Mouse (Mus musculus): ENCODE data around the gene Nup210. TPM values are rescaled to one million over a fixed set of nuclear protein-coding genes. Genes with fewer than 3 reads are reported as not detected.

Nup210 gene
- polyA plus RNA-seq, 1 experiment from 2014 or later: 24.0 TPM

DNA sequence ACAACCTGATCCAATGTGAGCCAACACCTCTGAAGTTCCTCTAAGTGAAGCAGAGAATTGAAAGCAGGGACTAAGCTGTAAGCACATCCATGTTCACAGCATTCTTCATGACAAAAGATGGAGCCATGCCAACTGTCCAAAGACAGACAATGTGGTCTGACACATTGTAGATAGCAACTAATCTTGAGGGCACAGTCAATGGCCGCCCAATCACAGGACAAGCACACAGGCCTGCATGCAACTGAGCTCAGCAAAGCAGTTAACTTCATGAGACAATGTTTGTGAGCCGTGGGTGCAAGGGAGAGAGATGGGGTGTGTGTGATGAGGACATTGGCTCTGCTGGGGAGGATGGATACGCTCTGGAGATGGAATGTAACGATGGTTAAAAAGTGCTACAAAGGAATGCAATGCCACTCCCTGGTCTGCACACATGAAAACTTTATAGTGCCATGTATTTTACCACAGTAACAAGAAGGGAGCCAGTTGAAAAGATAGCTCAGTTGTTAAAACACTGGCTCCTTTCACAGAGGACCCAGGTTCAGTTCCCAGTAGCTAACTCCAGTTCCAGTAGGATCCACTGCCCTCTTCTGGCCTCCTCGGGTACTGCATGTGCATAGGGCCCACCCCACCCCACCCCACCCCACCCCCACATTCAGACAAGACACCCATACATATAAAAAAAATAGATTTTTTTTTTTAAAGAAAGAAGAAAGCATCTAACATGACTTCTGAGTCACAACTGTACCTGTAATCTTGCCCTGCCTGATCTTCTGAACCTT is 31.3 kb downstream of the Nup210 start:
- Histone ChIP-seq H3K36me3 (peaks cover 64% of the 10 kb centered on the region), H3K9me3 (no peaks in the 10 kb centered on the region), H3K27ac (no peak overlapping the region), H3K4me1 (replicated peaks) (no peaks in the 10 kb centered on the region), H3K4me3 (no peak overlapping the region), H3K27me3 (ENCODE audit: insufficient read depth, poor library complexity, severe bottlenecking) (no peaks in the 10 kb centered on the region)
- WGBS: 77% methylated on average over 5 of the region's 5 CpGs
- peak; percentile 17 for DNase-seq (ENCODE audit: low spot score)

DNA sequence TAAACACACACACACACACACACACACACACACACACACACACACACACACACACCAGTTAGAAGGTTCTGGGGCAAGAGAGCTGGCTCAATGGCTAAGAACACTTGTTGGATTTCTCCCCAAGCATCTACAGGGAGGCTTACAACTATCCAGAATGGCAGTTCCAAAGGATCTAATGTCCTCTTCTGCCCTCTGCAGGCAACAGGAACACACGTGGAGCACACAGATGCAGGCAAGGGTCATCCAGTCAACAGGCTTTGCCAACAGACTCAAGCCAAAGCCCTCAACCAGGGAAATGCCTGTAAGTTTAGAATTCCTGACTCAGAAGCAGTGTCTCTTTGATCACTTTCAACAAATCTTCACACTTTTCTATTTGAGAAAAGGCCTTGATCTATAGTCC is 36.6 kb downstream of the Nup210 start:
- Histone ChIP-seq H3K9me3 (no peaks in the 10 kb centered on the region), H3K4me3 (no peak overlapping the region), H3K4me1 (replicated peaks) (peaks cover 4% of the 10 kb centered on the region; the same call in 1 of the 2 replicates), H3K27me3 (ENCODE audit: insufficient read depth, poor library complexity, severe bottlenecking) (no peaks in the 10 kb centered on the region), H3K27ac (no peak overlapping the region), H3K36me3 (peaks cover 52% of the 10 kb centered on the region)
- 54% methylated on average over 1 of the region's 1 CpGs for WGBS
- no peak for DNase-seq (ENCODE audit: low spot score)

DNA sequence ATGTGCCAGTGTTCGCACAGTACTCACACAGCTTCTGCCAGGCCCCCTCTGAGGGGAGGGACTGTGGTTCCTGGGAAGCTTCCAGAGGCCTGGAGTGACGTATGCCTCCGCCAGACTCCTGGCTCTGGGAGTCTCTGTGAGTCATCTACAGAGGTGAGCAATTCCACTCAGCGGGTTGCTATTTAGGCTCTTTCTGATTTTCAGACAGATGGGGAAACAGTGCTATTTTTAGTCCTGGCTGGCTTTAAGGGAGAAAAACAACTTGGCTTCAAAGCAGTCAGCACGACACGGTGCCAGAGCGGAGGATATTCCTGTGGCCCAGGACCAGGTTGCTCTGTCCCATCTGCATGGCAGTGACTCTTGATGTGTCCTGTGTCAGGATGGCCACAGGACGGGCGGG is 40.4 kb downstream of the Nup210 start:
- H3K9me3 ChIP-seq: no peaks in the 10 kb centered on the region
- H3K27ac ChIP-seq: no peak overlapping the region
- H3K4me1 ChIP-seq (replicated peaks): peaks cover 4% of the 10 kb centered on the region; the same call in 1 of the 2 replicates
- WGBS: 91% methylated on average over 9 of the region's 9 CpGs
- DNase-seq (ENCODE audit: low spot score): no peak
- no peaks in the 10 kb centered on the region for H3K27me3 ChIP-seq (ENCODE audit: insufficient read depth, poor library complexity, severe bottlenecking)
- no peak overlapping the region for H3K4me3 ChIP-seq
- H3K36me3 ChIP-seq: peaks cover 76% of the 10 kb centered on the region

DNA sequence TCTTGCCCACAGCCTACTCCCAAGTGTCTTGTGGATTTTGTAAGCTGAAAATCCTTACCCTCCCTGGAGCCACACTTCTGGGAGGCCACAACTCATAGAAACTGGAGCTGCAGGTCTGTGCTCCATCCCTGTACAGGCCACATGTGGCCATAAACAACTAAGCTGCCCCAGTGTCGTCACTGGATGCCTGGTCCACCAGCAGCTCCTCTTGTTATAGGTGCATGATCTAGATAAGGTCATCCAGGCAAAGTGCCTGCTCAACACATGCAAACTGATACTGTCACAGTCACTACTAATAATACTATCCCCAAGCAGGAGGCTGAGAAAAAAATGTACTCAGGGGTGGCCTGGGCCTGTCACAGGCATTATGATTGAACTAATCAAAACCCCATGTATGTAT is 48.1 kb downstream of the Nup210 start:
- peaks cover 73% of the 10 kb centered on the region for H3K36me3 ChIP-seq
- no peak overlapping the region for H3K27ac ChIP-seq
- H3K4me3 ChIP-seq: no peak overlapping the region
- no peak for DNase-seq (ENCODE audit: low spot score)
- WGBS: 89% methylated on average over 1 of the region's 1 CpGs
- H3K9me3 ChIP-seq: no peaks in the 10 kb centered on the region
- no peaks in the 10 kb centered on the region for H3K27me3 ChIP-seq (ENCODE audit: insufficient read depth, poor library complexity, severe bottlenecking)
- H3K4me1 ChIP-seq (replicated peaks): no peaks in the 10 kb centered on the region

DNA sequence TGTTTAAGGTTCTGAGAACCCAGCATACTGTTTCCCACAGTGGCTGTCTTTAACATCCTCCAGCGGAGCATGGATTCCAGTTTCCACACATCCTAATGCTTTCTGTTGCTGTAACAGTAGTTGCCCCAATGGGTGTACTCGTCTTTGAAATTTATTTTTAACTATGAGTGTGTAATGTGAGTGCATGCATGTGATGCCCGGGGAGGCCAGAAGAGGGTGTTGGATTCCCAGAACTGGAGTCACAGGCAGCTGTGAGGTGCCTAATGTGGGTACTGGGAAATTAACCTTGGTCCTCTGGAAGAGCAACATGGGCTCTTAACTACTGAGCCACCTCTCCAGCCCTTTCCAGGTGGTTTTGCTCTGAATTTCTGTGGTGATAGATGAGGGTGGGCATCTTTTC is 49.6 kb downstream of the Nup210 start:
- H3K4me1 ChIP-seq (replicated peaks): no peaks in the 10 kb centered on the region
- peaks cover 72% of the 10 kb centered on the region for H3K36me3 ChIP-seq
- 91% methylated on average over 3 of the region's 3 CpGs for whole genome bisulfite sequencing
- no peak for DNase-seq (ENCODE audit: low spot score)
- H3K9me3 ChIP-seq: no peaks in the 10 kb centered on the region
- H3K27ac ChIP-seq: no peak overlapping the region
- no peaks in the 10 kb centered on the region for H3K27me3 ChIP-seq (ENCODE audit: insufficient read depth, poor library complexity, severe bottlenecking)
- no peak overlapping the region for H3K4me3 ChIP-seq

DNA sequence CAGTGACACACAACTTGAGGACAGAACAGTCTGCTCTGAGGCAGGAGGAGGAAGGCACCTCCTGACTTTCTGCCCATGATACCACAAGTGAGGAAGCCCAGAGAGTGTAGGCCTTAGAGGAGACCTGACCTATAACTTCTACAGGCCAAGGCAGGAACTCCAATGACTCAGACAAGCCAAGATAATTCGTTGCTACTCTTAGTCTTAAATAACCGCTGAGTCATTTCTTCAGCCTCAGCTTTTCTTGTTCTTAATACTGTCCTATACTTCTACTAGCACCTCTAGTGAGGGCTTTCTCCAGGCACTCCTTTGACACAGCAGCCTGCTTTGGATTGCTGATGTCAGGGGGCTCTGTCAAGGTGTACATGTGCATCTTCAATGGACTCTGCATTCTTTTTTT is 55.3 kb downstream of the Nup210 start:
- Histone ChIP-seq H3K27me3 (ENCODE audit: insufficient read depth, poor library complexity, severe bottlenecking) (no peaks in the 10 kb centered on the region), H3K36me3 (peaks cover 66% of the 10 kb centered on the region), H3K9me3 (no peaks in the 10 kb centered on the region), H3K27ac (no peak overlapping the region), H3K4me3 (no peak overlapping the region), H3K4me1 (replicated peaks) (no peaks in the 10 kb centered on the region)
- no peak for DNase-seq (ENCODE audit: low spot score)
- WGBS: 86% methylated on average over 2 of the region's 2 CpGs

DNA sequence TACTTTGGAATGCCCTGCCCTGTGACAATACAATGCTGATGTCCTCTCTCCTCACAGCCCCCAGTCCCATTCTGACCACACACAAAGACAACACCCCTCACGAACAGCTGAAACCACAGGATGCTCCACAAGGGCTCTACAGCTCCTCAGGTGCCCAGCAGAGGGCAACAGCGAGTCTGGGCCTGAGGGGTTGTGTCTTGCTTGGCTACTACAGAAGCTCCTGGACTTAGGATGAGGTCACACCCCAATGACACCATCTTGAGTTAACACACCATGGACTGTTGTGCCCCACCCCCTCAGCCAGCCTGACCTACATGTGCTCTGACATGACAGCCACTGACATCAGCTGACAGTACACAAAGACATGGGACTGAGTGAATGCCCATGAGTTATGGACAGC is 56.9 kb downstream of the Nup210 start:
- Histone ChIP-seq H3K27ac (no peak overlapping the region), H3K36me3 (peaks cover 71% of the 10 kb centered on the region), H3K9me3 (no peaks in the 10 kb centered on the region), H3K4me3 (no peak overlapping the region), H3K4me1 (replicated peaks) (no peaks in the 10 kb centered on the region), H3K27me3 (ENCODE audit: insufficient read depth, poor library complexity, severe bottlenecking) (no peaks in the 10 kb centered on the region)
- peak; percentile 35 for DNase-seq (ENCODE audit: low spot score)
- WGBS: 37% methylated on average over 2 of the region's 2 CpGs

DNA sequence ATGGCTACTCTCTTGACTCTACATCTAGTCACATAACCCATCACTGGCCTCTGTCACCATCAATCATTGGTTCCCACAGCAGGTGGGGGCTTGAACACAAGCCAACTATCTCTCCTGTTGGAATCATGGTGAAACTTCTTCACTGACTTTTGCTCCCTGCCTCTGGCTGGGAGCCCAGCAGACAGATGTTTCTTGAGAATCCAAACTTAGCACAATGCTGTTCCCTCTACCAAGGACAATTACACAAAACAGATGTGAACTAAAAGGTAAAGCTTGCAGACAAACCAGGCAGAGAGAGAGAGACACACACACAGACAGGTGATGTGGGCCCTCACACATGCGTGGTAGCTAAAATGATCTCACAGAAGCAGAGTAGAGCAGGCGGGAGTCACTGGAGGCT is 58.6 kb downstream of the Nup210 start:
- WGBS: 94% methylated on average over 2 of the region's 2 CpGs
- Histone ChIP-seq H3K9me3 (no peaks in the 10 kb centered on the region), H3K27me3 (ENCODE audit: insufficient read depth, poor library complexity, severe bottlenecking) (no peaks in the 10 kb centered on the region), H3K4me1 (replicated peaks) (no peaks in the 10 kb centered on the region), H3K4me3 (no peak overlapping the region), H3K36me3 (peaks cover 69% of the 10 kb centered on the region), H3K27ac (no peak overlapping the region)
- DNase-seq (ENCODE audit: low spot score): no peak

DNA sequence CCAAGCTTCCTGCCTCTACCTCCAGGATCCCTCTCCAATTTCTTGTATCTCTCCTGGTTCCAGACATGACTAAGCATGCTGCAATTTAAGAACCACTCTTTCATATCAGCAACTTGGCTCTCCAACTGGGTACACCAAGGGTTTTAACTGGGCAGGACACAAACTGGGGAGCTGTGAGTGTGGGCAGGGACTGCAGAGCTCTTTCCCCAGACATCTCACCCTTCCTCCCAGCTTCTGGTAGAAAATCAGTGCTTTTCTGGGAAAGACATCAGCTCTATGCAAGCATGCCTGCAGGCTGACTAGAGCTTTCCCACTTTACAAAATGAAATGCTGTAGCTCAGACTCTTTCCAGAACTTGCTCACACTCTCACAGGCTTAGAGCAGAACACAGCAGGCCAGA is 60.3 kb downstream of the Nup210 start:
- H3K4me1 ChIP-seq (replicated peaks): no peaks in the 10 kb centered on the region
- no peaks in the 10 kb centered on the region for H3K9me3 ChIP-seq
- no peaks in the 10 kb centered on the region for H3K27me3 ChIP-seq (ENCODE audit: insufficient read depth, poor library complexity, severe bottlenecking)
- H3K4me3 ChIP-seq: no peak overlapping the region
- no peak for DNase-seq (ENCODE audit: low spot score)
- H3K27ac ChIP-seq: no peak overlapping the region
- H3K36me3 ChIP-seq: peaks cover 70% of the 10 kb centered on the region

DNA sequence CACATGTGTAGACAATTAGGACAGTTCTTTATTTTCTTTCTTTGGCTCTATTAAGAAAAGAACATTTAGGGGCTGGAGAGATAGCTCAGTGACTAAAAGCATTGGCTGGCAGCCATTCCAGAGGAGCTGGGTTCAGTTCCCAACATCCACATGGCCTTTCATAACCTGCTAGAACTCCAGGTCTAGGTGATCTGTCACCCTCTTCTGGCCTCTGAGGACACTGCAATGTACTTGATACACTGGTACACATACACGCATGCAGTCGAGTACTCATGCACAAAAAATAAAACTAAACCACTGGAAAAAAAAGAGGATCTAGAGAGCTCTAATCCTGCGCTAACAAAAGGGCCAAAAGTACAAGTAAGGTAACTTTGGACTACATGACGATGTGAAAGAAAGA is 64.1 kb downstream of the Nup210 start:
- Histone ChIP-seq H3K36me3 (peaks cover 68% of the 10 kb centered on the region), H3K4me1 (replicated peaks) (no peaks in the 10 kb centered on the region), H3K4me3 (no peak overlapping the region), H3K27ac (no peak overlapping the region), H3K27me3 (ENCODE audit: insufficient read depth, poor library complexity, severe bottlenecking) (no peaks in the 10 kb centered on the region), H3K9me3 (no peaks in the 10 kb centered on the region)
- WGBS: 94% methylated on average over 4 of the region's 4 CpGs
- DNase-seq (ENCODE audit: low spot score): no peak

DNA sequence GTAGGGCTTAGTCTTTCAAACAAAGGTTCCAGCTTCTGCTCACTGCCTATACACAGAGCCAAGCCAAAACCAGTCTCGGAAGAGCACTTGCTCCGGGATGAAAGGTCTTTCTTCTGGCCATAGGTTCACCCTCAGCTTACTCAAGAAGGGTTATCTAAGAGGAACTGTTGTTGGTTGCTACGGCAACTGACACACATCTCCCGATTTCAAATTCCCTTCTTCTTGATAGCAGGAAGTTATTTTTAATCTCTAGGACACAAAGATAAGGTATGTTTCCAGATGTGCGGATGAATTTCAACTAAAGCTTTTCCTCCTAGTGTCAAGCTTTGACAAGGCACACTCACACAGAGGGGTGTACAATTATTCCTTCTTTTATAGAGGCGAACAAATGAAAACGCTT is 68.6 kb downstream of the Nup210 start:
- peaks cover 64% of the 10 kb centered on the region for H3K36me3 ChIP-seq
- no peak overlapping the region for H3K4me3 ChIP-seq
- no peaks in the 10 kb centered on the region for H3K9me3 ChIP-seq
- DNase-seq (ENCODE audit: low spot score): no peak
- WGBS: 88% methylated on average over 7 of the region's 7 CpGs
- no peaks in the 10 kb centered on the region for H3K27me3 ChIP-seq (ENCODE audit: insufficient read depth, poor library complexity, severe bottlenecking)
- 0 out of 2 replicates have a peak, but pooled peaks cover 15% of the 10 kb centered on the region for H3K4me1 ChIP-seq (replicated peaks)
- H3K27ac ChIP-seq: no peak overlapping the region

DNA sequence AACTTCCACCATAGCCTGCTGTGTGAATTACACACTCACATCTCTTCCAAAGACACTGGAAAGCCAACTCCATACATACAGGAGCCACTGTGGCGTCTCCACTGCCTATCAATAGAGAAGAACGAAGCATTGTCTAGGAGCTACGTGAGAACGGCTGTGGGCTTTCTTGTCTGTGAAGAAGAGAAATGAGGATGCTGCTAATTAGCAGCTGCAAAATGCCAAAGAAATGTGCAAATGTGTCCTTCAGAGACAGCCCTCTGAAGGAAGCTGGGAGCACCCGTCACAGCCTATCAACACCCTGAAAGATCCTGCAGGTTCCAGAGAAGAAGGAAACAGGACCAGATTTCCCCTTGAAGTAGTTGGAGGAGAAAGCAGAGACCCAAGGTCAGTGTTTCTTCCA is 69.2 kb downstream of the Nup210 start:
- Histone ChIP-seq H3K36me3 (peaks cover 64% of the 10 kb centered on the region), H3K4me1 (replicated peaks) (0 out of 2 replicates have a peak, but pooled peaks cover 15% of the 10 kb centered on the region), H3K4me3 (no peak overlapping the region), H3K27ac (no peak overlapping the region), H3K9me3 (no peaks in the 10 kb centered on the region), H3K27me3 (ENCODE audit: insufficient read depth, poor library complexity, severe bottlenecking) (no peaks in the 10 kb centered on the region)
- no peak for DNase-seq (ENCODE audit: low spot score)
- WGBS: 77% methylated on average over 5 of the region's 5 CpGs

DNA sequence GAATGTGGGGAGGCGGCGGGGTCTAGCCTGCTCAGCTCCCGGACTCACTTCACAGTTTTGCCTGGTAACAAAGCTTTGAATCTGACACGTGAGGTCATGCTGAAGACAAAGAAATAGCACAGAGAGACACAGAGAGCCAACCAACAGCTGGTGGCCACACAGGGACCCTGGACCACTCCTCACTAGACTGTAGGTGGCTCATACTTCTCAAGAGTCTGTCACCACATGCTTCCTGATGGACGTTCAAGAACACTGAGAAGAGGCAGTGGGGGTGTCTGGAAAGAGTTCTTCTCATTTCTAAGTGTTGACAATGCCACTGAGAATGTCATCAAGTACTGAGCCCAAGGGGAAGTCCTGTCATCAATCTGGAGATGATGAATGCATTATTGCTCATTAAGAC is 70.4 kb downstream of the Nup210 start:
- Histone ChIP-seq H3K27me3 (ENCODE audit: insufficient read depth, poor library complexity, severe bottlenecking) (no peaks in the 10 kb centered on the region), H3K4me1 (replicated peaks) (peaks cover 20% of the 10 kb centered on the region; the same call in 1 of the 2 replicates), H3K9me3 (no peaks in the 10 kb centered on the region), H3K36me3 (peaks cover 67% of the 10 kb centered on the region), H3K27ac (no peak overlapping the region), H3K4me3 (no peak overlapping the region)
- DNase-seq (ENCODE audit: low spot score): no peak
- 65% methylated on average over 5 of the region's 5 CpGs for WGBS

All from hindbrain, embryonic 10.5 days (tissue).